Mouse (Mus musculus) cerebellum, adult 2 months (tissue): ENCODE data around the gene Hsd17b2.

Source experiments
- CTCF ChIP-seq: fragments of 200-500 bp; IDR thresholded peaks from 2 replicates; pipeline ENCODE4 v1.5.1; 2011; ENCODE audit warnings: low read depth, mild to moderate bottlenecking, control low read depth, low read length, moderate library complexity, borderline replicate concordance; ENCODE audit not compliant: insufficient read depth
- POLR2A ChIP-seq: fragments of 200-500 bp; IDR thresholded peaks from 2 replicates; pipeline ENCODE4 v1.6.1; 2011; ENCODE audit warnings: low read length, control low read depth, borderline replicate concordance; ENCODE audit not compliant: insufficient read depth

DNA sequence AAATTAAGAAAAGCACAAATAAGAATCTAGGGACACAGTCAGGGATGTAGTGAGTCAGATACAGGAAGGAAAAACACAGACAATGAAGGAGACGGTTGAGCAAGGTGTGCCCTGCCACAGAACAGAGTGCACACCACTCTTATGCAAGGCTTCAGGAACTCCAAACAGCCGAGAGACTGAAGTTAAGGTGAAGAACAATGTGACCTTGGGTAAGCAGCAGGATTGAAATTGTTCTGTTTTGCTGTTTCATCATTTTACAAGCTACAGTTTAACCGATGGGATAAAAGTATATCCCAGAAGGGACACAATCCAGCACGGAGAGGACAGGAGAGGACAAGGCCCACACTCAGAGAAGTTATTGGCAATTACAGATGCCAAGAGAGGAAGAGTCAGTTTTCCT lies 26.5 kb downstream of the Hsd17b2 start:
- TF ChIP-seq CTCF (no peak), POLR2A (no peak)
